Mouse (Mus musculus): ENCODE results near the gene Rab1b. TPM values are rescaled to one million over a fixed set of nuclear protein-coding genes. Genes with fewer than 3 reads are reported as not detected.
A peak's percentile ranks its signal among the peaks of the same experiment; 100 is the strongest.
"Not testable (repeated sequence)": the region's sequence is repeated elsewhere in the genome, so short reads cannot be mapped to it uniquely, and the experiment has no call there.

Rab1b gene
- 288 and 294 TPM in 2 replicates for polyA plus RNA-seq (2015; fragmentation: Nextera tagmentation; extraction: Ambion mirVana)

GRCm38 (mm10) chr19:5106731-5107191 is at the start of gene Rab1b:
Gene Rab1b, minus strand, starts transcription at chr19:5107072.
- Histone ChIP-seq H3K9ac (peak within 1 kb of the TSS; percentile 86), H3K27me3 (no peaks in the 10 kb centered on the region), H3K9me3 (no peaks in the 10 kb centered on the region), H3K4me2 (peak within 1 kb of the TSS; percentile 89), H3K4me3 (peak within 1 kb of the TSS; percentile 80), H3K27ac (peak within 1 kb of the TSS; percentile 94), H3K4me1 (peaks cover 35% of the 10 kb centered on the region), H3K36me3 (peaks cover 46% of the 10 kb centered on the region)
- ATAC-seq (ENCODE audit: borderline replicate concordance, extremely low read depth, low FRiP score, low TSS enrichment): peak; percentile 94
- WGBS: under 1% methylated on average over 46 of the region's 46 CpGs

GRCm38 (mm10) chr19:5152261-5152660 is 45.4 kb upstream of the Rab1b start:
- Histone ChIP-seq H3K27ac (no peak overlapping the region), H3K9ac (no peak overlapping the region), H3K4me3 (no peak overlapping the region), H3K4me1 (no peaks in the 10 kb centered on the region), H3K4me2 (no peak overlapping the region), H3K36me3 (no peaks in the 10 kb centered on the region), H3K9me3 (no peaks in the 10 kb centered on the region), H3K27me3 (no peaks in the 10 kb centered on the region)
- ATAC-seq (ENCODE audit: borderline replicate concordance, extremely low read depth, low FRiP score, low TSS enrichment): no peak
- WGBS: 84% methylated on average over 6 of the region's 6 CpGs

GRCm38 (mm10) chr19:5151741-5152140 is 44.9 kb upstream of the Rab1b start:
- no peaks in the 10 kb centered on the region for H3K27me3 ChIP-seq
- no peak overlapping the region for H3K9ac ChIP-seq
- H3K27ac ChIP-seq: no peak overlapping the region
- H3K4me1 ChIP-seq: no peaks in the 10 kb centered on the region
- H3K4me2 ChIP-seq: no peak overlapping the region
- no peak overlapping the region for H3K4me3 ChIP-seq
- ATAC-seq (ENCODE audit: borderline replicate concordance, extremely low read depth, low FRiP score, low TSS enrichment): no peak
- no peaks in the 10 kb centered on the region for H3K36me3 ChIP-seq
- WGBS: 87% methylated on average over 5 of the region's 5 CpGs
- H3K9me3 ChIP-seq: no peaks in the 10 kb centered on the region

GRCm38 (mm10) chr19:5151331-5151730 is 44.5 kb upstream of the Rab1b start:
- Histone ChIP-seq H3K4me3 (no peak overlapping the region), H3K9ac (no peak overlapping the region), H3K4me1 (no peaks in the 10 kb centered on the region), H3K27me3 (no peaks in the 10 kb centered on the region), H3K9me3 (no peaks in the 10 kb centered on the region), H3K4me2 (no peak overlapping the region), H3K36me3 (no peaks in the 10 kb centered on the region), H3K27ac (no peak overlapping the region)
- no peak for ATAC-seq (ENCODE audit: borderline replicate concordance, extremely low read depth, low FRiP score, low TSS enrichment)
- 36% methylated on average over 3 of the region's 3 CpGs for WGBS

- Histone ChIP-seq H3K27me3 (no peaks in the 10 kb centered on the region), H3K4me3 (no peak overlapping the region), H3K36me3 (0 out of 2 replicates have a peak, but pooled peaks cover 4% of the 10 kb centered on the region), H3K27ac (no peak overlapping the region), H3K4me1 (no peaks in the 10 kb centered on the region), H3K9ac (no peak overlapping the region), H3K4me2 (no peak overlapping the region), H3K9me3 (no peaks in the 10 kb centered on the region)
- 91% methylated on average over 6 of the region's 6 CpGs for WGBS
- ATAC-seq (ENCODE audit: borderline replicate concordance, extremely low read depth, low FRiP score, low TSS enrichment): no peak
Observed at GRCm38 (mm10) chr19:5150358-5150757, 43.5 kb upstream of the Rab1b start.

GRCm38 (mm10) chr19:5149041-5149440 is 42.2 kb upstream of the Rab1b start:
- H3K4me1 ChIP-seq; H3K27ac ChIP-seq; H3K4me3 ChIP-seq; H3K27me3 ChIP-seq; ATAC-seq (ENCODE audit: borderline replicate concordance, extremely low read depth, low FRiP score, low TSS enrichment); H3K9ac ChIP-seq; H3K4me2 ChIP-seq; H3K36me3 ChIP-seq; H3K9me3 ChIP-seq: not testable (repeated sequence)
- 80% methylated on average over 6 of the region's 6 CpGs for WGBS

GRCm38 (mm10) chr19:5139640-5140039 is 32.8 kb upstream of the Rab1b start:
- Histone ChIP-seq H3K4me1 (no peaks in the 10 kb centered on the region), H3K27ac (no peak overlapping the region), H3K4me3 (no peak overlapping the region), H3K9ac (no peak overlapping the region), H3K9me3 (no peaks in the 10 kb centered on the region), H3K36me3 (peaks cover 13% of the 10 kb centered on the region; the same call in 1 of the 2 replicates), H3K4me2 (no peak overlapping the region), H3K27me3 (no peaks in the 10 kb centered on the region)
- WGBS: 0% methylated on average over 2 of the region's 2 CpGs
- no peak for ATAC-seq (ENCODE audit: borderline replicate concordance, extremely low read depth, low FRiP score, low TSS enrichment)

GRCm38 (mm10) chr19:5131237-5131636 is 24.4 kb upstream of the Rab1b start:
- no peaks in the 10 kb centered on the region for H3K4me1 ChIP-seq
- no peak overlapping the region for H3K9ac ChIP-seq
- WGBS: 49% methylated on average over 4 of the region's 4 CpGs
- H3K27ac ChIP-seq: no peak overlapping the region
- H3K9me3 ChIP-seq: no peaks in the 10 kb centered on the region
- H3K27me3 ChIP-seq: no peaks in the 10 kb centered on the region
- no peak overlapping the region for H3K4me3 ChIP-seq
- peaks cover 7% of the 10 kb centered on the region; the same call in 1 of the 2 replicates for H3K36me3 ChIP-seq
- no peak overlapping the region for H3K4me2 ChIP-seq
- no peak for ATAC-seq (ENCODE audit: borderline replicate concordance, extremely low read depth, low FRiP score, low TSS enrichment)

- H3K9me3 ChIP-seq: no peaks in the 10 kb centered on the region
- H3K4me1 ChIP-seq: no peaks in the 10 kb centered on the region
- H3K27ac ChIP-seq: no peak overlapping the region
- peaks cover 3% of the 10 kb centered on the region; the same call in 1 of the 2 replicates for H3K36me3 ChIP-seq
- no peak overlapping the region for H3K4me3 ChIP-seq
- no peak overlapping the region for H3K4me2 ChIP-seq
- H3K27me3 ChIP-seq: no peaks in the 10 kb centered on the region
- no peak for ATAC-seq (ENCODE audit: borderline replicate concordance, extremely low read depth, low FRiP score, low TSS enrichment)
- H3K9ac ChIP-seq: no peak overlapping the region
- WGBS: 54% methylated on average over 1 of the region's 1 CpGs
Observed at GRCm38 (mm10) chr19:5129770-5130169, 22.9 kb upstream of the Rab1b start.

GRCm38 (mm10) chr19:5124055-5124614 is 17.3 kb upstream of the Rab1b start:
- no peaks in the 10 kb centered on the region for H3K27me3 ChIP-seq
- H3K4me1 ChIP-seq: no peaks in the 10 kb centered on the region
- 57% methylated on average over 7 of the region's 7 CpGs for WGBS
- no peak for ATAC-seq (ENCODE audit: borderline replicate concordance, extremely low read depth, low FRiP score, low TSS enrichment)
- H3K36me3 ChIP-seq: no peaks in the 10 kb centered on the region
- no peak overlapping the region for H3K4me3 ChIP-seq
- no peak overlapping the region for H3K9ac ChIP-seq
- no peak overlapping the region for H3K27ac ChIP-seq
- H3K9me3 ChIP-seq: no peaks in the 10 kb centered on the region
- no peak overlapping the region for H3K4me2 ChIP-seq

GRCm38 (mm10) chr19:5123241-5123640 is 16.4 kb upstream of the Rab1b start:
- Histone ChIP-seq H3K9ac (no peak overlapping the region), H3K4me3 (no peak overlapping the region), H3K4me2 (no peak overlapping the region), H3K4me1 (peaks cover 6% of the 10 kb centered on the region), H3K27me3 (no peaks in the 10 kb centered on the region), H3K36me3 (no peaks in the 10 kb centered on the region), H3K27ac (no peak overlapping the region), H3K9me3 (no peaks in the 10 kb centered on the region)
- ATAC-seq (ENCODE audit: borderline replicate concordance, extremely low read depth, low FRiP score, low TSS enrichment): no peak
- 70% methylated on average over 3 of the region's 3 CpGs for WGBS

- 66% methylated on average over 10 of the region's 10 CpGs for WGBS
- Histone ChIP-seq H3K4me3 (no peak overlapping the region), H3K27ac (no peak overlapping the region), H3K4me2 (no peak overlapping the region), H3K36me3 (no peaks in the 10 kb centered on the region), H3K9me3 (no peaks in the 10 kb centered on the region), H3K9ac (no peak overlapping the region), H3K4me1 (peaks cover 6% of the 10 kb centered on the region), H3K27me3 (no peaks in the 10 kb centered on the region)
- ATAC-seq (ENCODE audit: borderline replicate concordance, extremely low read depth, low FRiP score, low TSS enrichment): no peak
Observed at GRCm38 (mm10) chr19:5122492-5122891, 15.6 kb upstream of the Rab1b start.

GRCm38 (mm10) chr19:5118384-5118698 is 11.5 kb upstream of the Rab1b start, which contains the start of gene Klc2:
Gene Klc2, minus strand, starts transcription at chr19:5118560.
- Histone ChIP-seq H3K4me1 (peaks cover 14% of the 10 kb centered on the region), H3K9ac (peak within 1 kb of the TSS; percentile 79), H3K9me3 (no peaks in the 10 kb centered on the region), H3K36me3 (no peaks in the 10 kb centered on the region; the same call in 1 of the 2 replicates), H3K4me2 (peak within 1 kb of the TSS; percentile 83), H3K27ac (peak within 1 kb of the TSS; percentile 92), H3K4me3 (peak within 1 kb of the TSS; percentile 88), H3K27me3 (no peaks in the 10 kb centered on the region)
- under 1% methylated on average over 18 of the region's 18 CpGs for WGBS
- ATAC-seq (ENCODE audit: borderline replicate concordance, extremely low read depth, low FRiP score, low TSS enrichment): peak; percentile 94

Data from lung, embryonic 15.5 days (tissue).